Mouse (Mus musculus) CH12.LX (cell line): ENCODE measurements at regions not wholly inside any gene's neighbourhood (a gene's known extent, or its start where the extent isn't known, plus 50 kb on each side); places are given as distances from the start of the nearest gene placed in this dataset.

Experiments
- DNase-seq: peaks from one replicate; pipeline ENCODE4 v3.0.0-alpha.2; 2013; ENCODE audit errors: extremely low read depth
- H3K27ac ChIP-seq: 2 replicates; pipeline ENCODE4 v1.5.1; 2012; ENCODE audit warnings: low read depth, mild to moderate bottlenecking, control low read depth, moderate library complexity; ENCODE audit not compliant: insufficient read depth
- H3K27me3 ChIP-seq: replicated peaks from 2 replicates; pipeline ENCODE3; 2012; ENCODE audit warnings: inconsistent platforms
- H3K36me3 ChIP-seq, 2 experiments: replicated peaks in 1 of 2; 2 replicates each; pipeline versions ENCODE3 to v1.6.1; 2012; ENCODE audit warnings: inconsistent platforms in 1 of 2, low read length in 1 of 2, mild to moderate bottlenecking in 1 of 2, mixed read lengths in 1 of 2, moderate library complexity in 1 of 2; ENCODE audit not compliant: control insufficient read depth in 1 of 2, insufficient read depth in 1 of 2
- H3K4me1 ChIP-seq, 2 experiments: 2 replicates each; pipeline ENCODE4 v1.6.1; 2012; ENCODE audit warnings: inconsistent platforms in 1 of 2, moderate library complexity in 1 of 2; ENCODE audit not compliant: insufficient read depth in 2 of 2, control insufficient read depth in 1 of 2
- H3K4me2 ChIP-seq: 2 replicates; pipeline ENCODE4 v1.6.1; 2012; ENCODE audit warnings: low read depth, mild to moderate bottlenecking, control low read depth; ENCODE audit not compliant: poor library complexity, insufficient read depth, severe bottlenecking
- H3K4me3 ChIP-seq, 3 experiments: fragments of 150-350 bp in 1 of 3; sonication (generic) in 1 of 3; replicated peaks in 1 of 3; 2 replicates each; pipeline versions ENCODE3 to v1.5.1; 2011 to 2012; ENCODE audit warnings: low read depth in 2 of 3, low read length in 2 of 3, mild to moderate bottlenecking in 2 of 3, moderate library complexity in 2 of 3, control low read depth in 1 of 3, improper control_type of control experiment in 1 of 3, inconsistent platforms in 1 of 3, mixed read lengths in 1 of 3; ENCODE audit not compliant: poor library complexity in 1 of 3
- H3K79me2 ChIP-seq: replicated peaks from 2 replicates; pipeline ENCODE4 v1.6.1; 2012; ENCODE audit warnings: mild to moderate bottlenecking, moderate library complexity; ENCODE audit not compliant: control insufficient read depth, poor library complexity, insufficient read depth, severe bottlenecking; ENCODE audit errors: extremely low read depth
- H3K9ac ChIP-seq: 2 replicates; pipeline ENCODE4 v1.6.1; 2012; ENCODE audit warnings: low read depth, mild to moderate bottlenecking, control low read depth, moderate library complexity; ENCODE audit not compliant: insufficient read depth
- H3K9me3 ChIP-seq: replicated peaks from 2 replicates; pipeline ENCODE3; 2012; ENCODE audit warnings: low read length, inconsistent platforms, mixed read lengths
- CHD1 ChIP-seq: IDR thresholded peaks from 2 replicates; pipeline ENCODE4 v1.6.1; 2012; ENCODE audit warnings: low read depth, low read length, improper control_type of control experiment, inconsistent platforms
- CHD2 ChIP-seq: IDR thresholded peaks from 2 replicates; pipeline ENCODE4 v1.6.1; 2011; ENCODE audit warnings: low read length, improper control_type of control experiment
- CTCF ChIP-seq, 2 experiments: IDR thresholded peaks in 1 of 2; conservative IDR thresholded peaks in 1 of 2; 2 replicates each; pipeline ENCODE4 v1.5.1; 2011 to 2012; ENCODE audit warnings: low read depth in 2 of 2, low read length in 2 of 2, improper control_type of control experiment in 1 of 2, inconsistent platforms in 1 of 2, mild to moderate bottlenecking in 1 of 2, moderate library complexity in 1 of 2
- E2F4 ChIP-seq: IDR thresholded peaks from 2 replicates; pipeline ENCODE4 v1.6.1; 2011; ENCODE audit warnings: low read depth, low read length, improper control_type of control experiment; ENCODE audit not compliant: insufficient replicate concordance
- ELF1 ChIP-seq: IDR thresholded peaks from 2 replicates; pipeline ENCODE4 v1.6.1; 2014; ENCODE audit warnings: low read depth, mild to moderate bottlenecking, inconsistent platforms, low read length, improper control_type of control experiment
- EP300 ChIP-seq: IDR thresholded peaks from 2 replicates; pipeline ENCODE4 v1.6.1; 2011; ENCODE audit warnings: low read length, improper control_type of control experiment
- GABPA ChIP-seq: IDR thresholded peaks from 2 replicates; pipeline ENCODE4 v1.6.1; 2012; ENCODE audit warnings: low read depth, low read length, improper control_type of control experiment, inconsistent platforms; ENCODE audit not compliant: insufficient replicate concordance
- HCFC1 ChIP-seq: IDR thresholded peaks from 2 replicates; pipeline ENCODE4 v1.6.1; 2012; ENCODE audit warnings: low read depth, mild to moderate bottlenecking, inconsistent platforms, low read length, improper control_type of control experiment
- IRF4 ChIP-seq: IDR thresholded peaks from 2 replicates; pipeline ENCODE4 v1.6.1; 2014; ENCODE audit warnings: low read depth, mild to moderate bottlenecking, inconsistent platforms, low read length, improper control_type of control experiment
- JUN ChIP-seq: IDR thresholded peaks from 2 replicates; pipeline ENCODE4 v1.6.1; 2011; ENCODE audit warnings: low read depth, mild to moderate bottlenecking, low read length, improper control_type of control experiment, moderate library complexity; ENCODE audit not compliant: insufficient read depth
- JUND ChIP-seq: conservative IDR thresholded peaks from 2 replicates; pipeline ENCODE4 v1.6.1; 2011; ENCODE audit warnings: low read depth, low read length, improper control_type of control experiment
- MAFK ChIP-seq: IDR thresholded peaks from 2 replicates; pipeline ENCODE4 v1.6.1; 2011; ENCODE audit warnings: low read length, improper control_type of control experiment; ENCODE audit not compliant: insufficient replicate concordance
- MAZ ChIP-seq: IDR thresholded peaks from 2 replicates; pipeline ENCODE4 v1.6.1; 2012; ENCODE audit warnings: low read depth, mild to moderate bottlenecking, inconsistent platforms, low read length, improper control_type of control experiment, moderate library complexity
- MEF2A ChIP-seq: IDR thresholded peaks from 2 replicates; pipeline ENCODE4 v1.6.1; 2014; ENCODE audit warnings: low read depth, mild to moderate bottlenecking, inconsistent platforms, low read length, improper control_type of control experiment, borderline replicate concordance
- MXI1 ChIP-seq: IDR thresholded peaks from 2 replicates; pipeline ENCODE4 v1.6.1; 2011; ENCODE audit warnings: mild to moderate bottlenecking, low read depth, low read length, improper control_type of control experiment
- MYC ChIP-seq: IDR thresholded peaks from 2 replicates; pipeline ENCODE4 v1.6.1; 2011; ENCODE audit warnings: low read depth, mild to moderate bottlenecking, improper control_type of control experiment, low read length
- NELFE ChIP-seq: IDR thresholded peaks from 2 replicates; pipeline ENCODE4 v1.6.1; 2011; ENCODE audit warnings: low read depth, low read length, improper control_type of control experiment
- POLR2AphosphoS2 ChIP-seq: IDR thresholded peaks from 2 replicates; pipeline ENCODE4 v1.6.1; 2011; ENCODE audit warnings: low read depth, low read length, improper control_type of control experiment
- RAD21 ChIP-seq: IDR thresholded peaks from 2 replicates; pipeline ENCODE4 v1.6.1; 2011; ENCODE audit warnings: low read depth, mild to moderate bottlenecking, low read length, improper control_type of control experiment, moderate library complexity
- RCOR1 ChIP-seq: conservative IDR thresholded peaks from 2 replicates; pipeline ENCODE4 v1.6.1; 2012; ENCODE audit warnings: low read depth, mild to moderate bottlenecking, inconsistent platforms, low read length, improper control_type of control experiment
- SMC3 ChIP-seq: IDR thresholded peaks from 2 replicates; pipeline ENCODE4 v1.6.1; 2011; ENCODE audit warnings: low read depth, low read length, improper control_type of control experiment
- TCF12 ChIP-seq: IDR thresholded peaks from 2 replicates; pipeline ENCODE4 v1.6.1; 2014; ENCODE audit warnings: low read depth, mild to moderate bottlenecking, inconsistent platforms, low read length, improper control_type of control experiment
- ZMIZ1 ChIP-seq: IDR thresholded peaks from 2 replicates; pipeline ENCODE4 v1.6.1; 2012; ENCODE audit warnings: low read depth, mild to moderate bottlenecking, inconsistent platforms, low read length, improper control_type of control experiment
- dilution Hi-C: fragments of 300-500 bp; cut with MboI; formaldehyde crosslinking; loops from 2 replicates; pipeline ENCODE4 v1.14.3; 2020; ENCODE audit warnings: low sequenced_read_pairs; ENCODE audit not compliant: extremely low pct_unique_long_range_greater_than_20kb, extremely low pct_ligation_motif_present
- in situ Hi-C: fragments of 300-500 bp; cut with MboI; formaldehyde crosslinking; loops from 3 replicates; pipeline ENCODE4 v1.14.3; 2019; ENCODE audit warnings: low sequenced_read_pairs, low pct_ligation_motif_present, low pct_unique_long_range_greater_than_20kb, mixed read lengths

DNA sequence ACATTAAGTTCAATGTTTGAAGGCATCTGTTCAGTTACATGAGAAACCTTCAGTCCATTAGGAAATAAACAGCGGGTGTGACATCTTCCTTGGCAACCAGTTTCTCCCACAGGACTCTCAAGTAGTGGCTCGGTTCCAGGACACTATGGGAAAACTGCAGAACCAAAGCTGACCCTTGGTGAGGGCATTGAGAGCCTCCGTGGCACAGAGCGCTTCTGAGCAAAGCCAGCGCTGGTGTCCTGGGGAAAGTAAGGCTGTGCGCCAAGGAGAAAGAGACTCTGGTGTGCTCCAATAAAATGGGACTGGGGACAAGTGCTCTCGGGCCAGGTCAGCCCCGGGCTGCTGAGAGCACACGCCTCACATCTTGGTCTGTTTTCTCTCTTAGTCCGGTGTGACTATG, 189.7 kb downstream of the Dkk2 start:
- H3K27me3 ChIP-seq: no peaks in the 10 kb centered on the region
- H3K4me3 ChIP-seq: no peak overlapping the region
- dilution Hi-C loops (no loop called here), in situ Hi-C loops (no loop called here)
- no peaks in the 10 kb centered on the region for H3K36me3 ChIP-seq
- H3K27ac ChIP-seq: no peak overlapping the region
- H3K79me2 ChIP-seq: no peaks in the 10 kb centered on the region
- H3K9me3 ChIP-seq: no peaks in the 10 kb centered on the region
- no peak overlapping the region for H3K4me2 ChIP-seq
- H3K9ac ChIP-seq: no peak overlapping the region
- H3K4me1 ChIP-seq: no peaks in the 10 kb centered on the region
- no peak for TF ChIP-seq MYC
- no peak for TF ChIP-seq MAZ
- no peak for TF ChIP-seq CHD2
- TF ChIP-seq GABPA: no peak
- no peak for TF ChIP-seq RCOR1
- no peak for TF ChIP-seq MEF2A
- no peak for TF ChIP-seq POLR2AphosphoS2
- no peak for TF ChIP-seq TCF12
- no peak for TF ChIP-seq ZMIZ1
- TF ChIP-seq JUND: no peak
- TF ChIP-seq ELF1: no peak
- TF ChIP-seq E2F4: no peak
- TF ChIP-seq IRF4: no peak
- no peak for DNase-seq

DNA sequence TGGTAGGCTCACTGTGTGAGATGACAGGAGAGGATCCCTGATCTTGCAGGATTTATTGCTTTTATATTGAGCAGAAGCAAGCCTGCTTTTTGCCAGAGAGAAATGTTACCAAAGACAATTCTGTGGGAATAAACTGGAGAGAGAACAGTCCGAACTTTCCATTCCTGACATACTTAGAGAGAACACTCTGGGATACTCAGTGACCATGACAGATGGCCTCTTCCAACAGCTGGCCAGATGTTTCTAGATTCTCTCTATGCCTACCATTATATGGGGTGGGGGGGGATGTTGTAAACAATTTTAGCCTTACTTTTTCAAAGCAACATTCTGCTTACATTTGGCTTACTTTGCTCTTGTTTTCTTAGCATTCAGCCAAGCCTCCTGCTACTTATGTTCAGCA, 192.7 kb downstream of the Dkk2 start:
- in situ Hi-C loops (no loop called here), dilution Hi-C loops (no loop called here)
- Histone ChIP-seq H3K4me3 (no peak overlapping the region), H3K4me2 (no peak overlapping the region), H3K9me3 (no peaks in the 10 kb centered on the region), H3K79me2 (no peaks in the 10 kb centered on the region), H3K36me3 (no peaks in the 10 kb centered on the region), H3K9ac (no peak overlapping the region), H3K27ac (no peak overlapping the region), H3K4me1 (no peaks in the 10 kb centered on the region), H3K27me3 (no peaks in the 10 kb centered on the region)
- DNase-seq: no peak
- TF ChIP-seq ZMIZ1: no peak
- TF ChIP-seq MXI1: no peak
- TF ChIP-seq TCF12: no peak
- TF ChIP-seq HCFC1: no peak
- no peak for TF ChIP-seq SMC3
- TF ChIP-seq RAD21: no peak
- TF ChIP-seq NELFE: no peak
- no peak for TF ChIP-seq CTCF (conservative IDR thresholded peaks at IDR 0.05 in 1 of 2, IDR thresholded peaks at IDR 0.05 in 1 of 2; ENCODE audit: low read depth in 2 of 2, low read length in 2 of 2)
- TF ChIP-seq MAZ: no peak
- TF ChIP-seq EP300: no peak
- TF ChIP-seq JUN: no peak
- TF ChIP-seq MAFK: no peak
- no peak for TF ChIP-seq E2F4
- TF ChIP-seq IRF4: no peak
- no peak for TF ChIP-seq MEF2A
- no peak for TF ChIP-seq CHD1
